Mouse (Mus musculus) CH12.LX (cell line): Measurements from ENCODE around the gene Wdr86.

Experiments used
- CHD2 ChIP-seq: IDR thresholded peaks from 2 replicates; pipeline ENCODE4 v1.6.1; 2011; ENCODE audit warnings: low read length, improper control_type of control experiment
- CTCF ChIP-seq, 2 experiments: IDR thresholded peaks in 1 of 2; conservative IDR thresholded peaks in 1 of 2; 2 replicates each; pipeline ENCODE4 v1.5.1; 2011 to 2012; ENCODE audit warnings: low read depth in 2 of 2, low read length in 2 of 2, improper control_type of control experiment in 1 of 2, inconsistent platforms in 1 of 2, mild to moderate bottlenecking in 1 of 2, moderate library complexity in 1 of 2
- EP300 ChIP-seq: IDR thresholded peaks from 2 replicates; pipeline ENCODE4 v1.6.1; 2011; ENCODE audit warnings: low read length, improper control_type of control experiment
- MAX ChIP-seq: IDR thresholded peaks from 2 replicates; pipeline ENCODE4 v1.6.1; 2011; ENCODE audit warnings: low read length, improper control_type of control experiment
- MEF2A ChIP-seq: IDR thresholded peaks from 2 replicates; pipeline ENCODE4 v1.6.1; 2014; ENCODE audit warnings: low read depth, mild to moderate bottlenecking, inconsistent platforms, low read length, improper control_type of control experiment, borderline replicate concordance
- MXI1 ChIP-seq: IDR thresholded peaks from 2 replicates; pipeline ENCODE4 v1.6.1; 2011; ENCODE audit warnings: mild to moderate bottlenecking, low read depth, low read length, improper control_type of control experiment
- NRF1 ChIP-seq: IDR thresholded peaks from 2 replicates; pipeline ENCODE4 v1.6.1; 2014; ENCODE audit warnings: low read depth, mild to moderate bottlenecking, inconsistent platforms, low read length, improper control_type of control experiment, moderate library complexity
- POLR2A ChIP-seq: IDR thresholded peaks from 2 replicates; pipeline ENCODE4 v1.6.1; 2011; ENCODE audit warnings: low read depth, mild to moderate bottlenecking, improper control_type of control experiment, low read length
- RAD21 ChIP-seq: IDR thresholded peaks from 2 replicates; pipeline ENCODE4 v1.6.1; 2011; ENCODE audit warnings: low read depth, mild to moderate bottlenecking, low read length, improper control_type of control experiment, moderate library complexity
- SMC3 ChIP-seq: IDR thresholded peaks from 2 replicates; pipeline ENCODE4 v1.6.1; 2011; ENCODE audit warnings: low read depth, low read length, improper control_type of control experiment
- TBP ChIP-seq: conservative IDR thresholded peaks from 2 replicates; pipeline ENCODE4 v1.6.1; 2011; ENCODE audit warnings: low read depth, low read length, improper control_type of control experiment
- ZNF384 ChIP-seq: IDR thresholded peaks from 2 replicates; pipeline ENCODE4 v1.6.1; 2012; ENCODE audit warnings: low read depth, low read length, improper control_type of control experiment, inconsistent platforms

DNA sequence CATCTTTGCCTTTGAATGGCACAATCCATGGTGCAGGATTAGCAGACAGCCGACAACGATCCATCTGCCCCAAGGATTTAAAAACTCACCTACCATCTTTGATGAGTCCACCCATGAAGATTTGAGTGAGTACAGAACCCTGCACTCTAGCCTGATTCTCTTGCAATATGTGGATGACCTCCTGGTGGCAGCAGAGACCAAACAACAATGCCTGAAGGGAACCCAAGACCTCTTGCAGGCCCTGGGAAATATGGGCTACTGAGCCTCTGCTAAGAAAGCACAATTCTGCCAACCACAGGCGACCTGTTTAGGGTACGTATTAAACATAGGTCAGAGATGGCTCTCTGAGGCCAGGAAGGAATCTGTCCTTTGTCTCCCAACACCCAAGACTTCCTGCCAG, 56.3 kb downstream of the Wdr86 start:
- TF ChIP-seq POLR2A: no peak
- 0 out of 2 replicates have a peak, but pooled peaks have one; percentile 39 for TF ChIP-seq MXI1
- no peak; the same call in none of the 2 replicates for TF ChIP-seq RAD21
- no peak; the same call in 1 of the 2 replicates for TF ChIP-seq MEF2A
- no peak for TF ChIP-seq MAX
- TF ChIP-seq ZNF384: no peak
- no peak for TF ChIP-seq CHD2
- TF ChIP-seq CTCF (conservative IDR thresholded peaks at IDR 0.05 in 1 of 2, IDR thresholded peaks at IDR 0.05 in 1 of 2; ENCODE audit: low read depth in 2 of 2, low read length in 2 of 2): peak; percentile 63 to 96
- TF ChIP-seq NRF1: 0 out of 2 replicates have a peak, but pooled peaks have one; percentile 26
- no peak for TF ChIP-seq EP300
- TF ChIP-seq TBP: no peak
- TF ChIP-seq SMC3: peak; percentile 87
